Mouse (Mus musculus) forebrain, embryonic 11.5 days (tissue): ENCODE data around the gene Tenm1. TPM values are rescaled to one million over a fixed set of nuclear protein-coding genes. Genes with fewer than 3 reads are reported as not detected.

Experiments
- polyA plus RNA-seq: library from polyadenylated mRNA; unstranded; fragments of >200 nt; fragmentation: Nextera tagmentation; extraction: Ambion mirVana; gene quantifications from 2 replicates; pipeline ENCODE4 v1.2.1, GENCODE M21; 2014

The Tenm1 gene
- polyA plus RNA-seq, 1 experiment from 2014 or later: 2.6 TPM

Other genes with a start within 250 kb of the Tenm1 start
- gene Tex13c1, start 162.0 kb upstream of the Tenm1 start, polyA plus RNA-seq: not detected in 2 replicates